Mouse (Mus musculus): ENCODE measurements around the gene Gipc3.

- TF ChIP-seq CTCF (IDR thresholded peaks at IDR 0.05; ENCODE audit: extremely low read depth, insufficient read depth, insufficient read length, insufficient replicate concordance) (no peak), POLR2A (IDR thresholded peaks at IDR 0.05; ENCODE audit: low read depth, low read length) (no peak)
Observed at GRCm38 (mm10) chr10:81313581-81313980, 29.5 kb downstream of the Gipc3 start.
